Mouse (Mus musculus) heart, embryonic 14.5 days (tissue): ENCODE data around the gene Rere. TPM values are rescaled to one million over a fixed set of nuclear protein-coding genes. Genes with fewer than 3 reads are reported as not detected.

Experiments
- ATAC-seq: fragments of 200-750 bp; cut with Nextera tagmentation; 2 replicates; pipeline ENCODE4 v1.8.0; 2017; ENCODE audit warnings: low read depth, moderate TSS enrichment; ENCODE audit not compliant: insufficient number of reproducible peaks, insufficient read depth, low FRiP score
- H3K27ac ChIP-seq, 2 experiments: fragments of 200-500 bp in 1 of 2; fragments of 300-500 bp in 1 of 2; sonication (generic) in 1 of 2; replicated peaks in 1 of 2; 2 replicates each; pipeline ENCODE4 v1.5.1; 2012 to 2014; ENCODE audit warnings: low read depth in 2 of 2, low read length in 2 of 2, control low read depth in 1 of 2, mild to moderate bottlenecking in 1 of 2, mixed read lengths in 1 of 2; ENCODE audit not compliant: control insufficient read depth in 1 of 2, insufficient read depth in 1 of 2
- H3K27me3 ChIP-seq: fragments of 300-500 bp; sonication (generic); 2 replicates; pipeline ENCODE4 v1.6.1; 2014; ENCODE audit warnings: mild to moderate bottlenecking, low read length, control low read depth; ENCODE audit not compliant: control insufficient read depth, insufficient read depth
- H3K36me3 ChIP-seq: fragments of 300-500 bp; sonication (generic); 2 replicates; pipeline ENCODE4 v1.6.1; 2014; ENCODE audit warnings: mild to moderate bottlenecking, control low read depth, low read length, mixed read lengths; ENCODE audit not compliant: control insufficient read depth, insufficient read depth
- H3K4me1 ChIP-seq, 2 experiments: fragments of 200-500 bp in 1 of 2; fragments of 300-500 bp in 1 of 2; sonication (generic) in 1 of 2; 2 replicates each; pipeline ENCODE4 v1.6.1; 2012 to 2014; ENCODE audit warnings: low read length in 2 of 2, control low read depth in 1 of 2, mixed read lengths in 1 of 2; ENCODE audit not compliant: control insufficient read depth in 2 of 2, insufficient read depth in 2 of 2
- H3K4me2 ChIP-seq: fragments of 300-500 bp; sonication (generic); 2 replicates; pipeline ENCODE4 v1.6.1; 2014; ENCODE audit warnings: mild to moderate bottlenecking, low read length
- H3K4me3 ChIP-seq, 2 experiments: fragments of 200-500 bp in 1 of 2; fragments of 300-500 bp in 1 of 2; sonication (generic) in 1 of 2; 2 replicates each; pipeline ENCODE4 v1.5.1; 2012 to 2014; ENCODE audit warnings: low read length in 2 of 2, mild to moderate bottlenecking in 2 of 2, control low read depth in 1 of 2, low read depth in 1 of 2, moderate library complexity in 1 of 2; ENCODE audit not compliant: control insufficient read depth in 1 of 2, insufficient read depth in 1 of 2
- H3K9ac ChIP-seq: fragments of 300-500 bp; sonication (generic); 2 replicates; pipeline ENCODE4 v1.6.1; 2014; ENCODE audit warnings: mild to moderate bottlenecking, low read length
- H3K9me3 ChIP-seq: fragments of 300-500 bp; sonication (generic); 2 replicates; pipeline ENCODE4 v1.6.1; 2016; ENCODE audit warnings: low read length, control low read depth; ENCODE audit not compliant: control insufficient read depth
- WGBS: fragments of 180-500 bp; shearing (Covaris S2); extraction: QIAGEN DNeasy Blood & Tissue Kit; methylation state at CpG from one replicate; pipeline ENCODE4 v1.1.7; 2014; 5-methylcytosine and 5-hydroxymethylcytosine counted together
- polyA plus RNA-seq: library from polyadenylated mRNA; unstranded; fragments of >200 nt; fragmentation: Nextera tagmentation; extraction: Ambion mirVana; gene quantifications from 2 replicates; pipeline ENCODE4 v1.2.1, GENCODE M21; 2014

Rere gene
- polyA plus RNA-seq, 1 experiment from 2014 or later, result 28.5 TPM

GRCm38 (mm10) chr4:150578021-150578420 is 296.6 kb downstream of the Rere start:
- 93% methylated on average over 3 of the region's 3 CpGs for WGBS
- H3K4me1 ChIP-seq, result peaks cover 18 to 41% of the 10 kb centered on the region in 2 experiments

GRCm38 (mm10) chr4:150581931-150582723 is 300.7 kb downstream of the Rere start:
- no peaks in the 10 kb centered on the region for H3K36me3 ChIP-seq
- 0 out of 2 replicates have a peak overlapping the region, but pooled peaks have one; percentile 21 for H3K9ac ChIP-seq
- WGBS, result 51% methylated on average over 10 of the region's 10 CpGs
- peaks cover 17 to 47% of the 10 kb centered on the region in 2 experiments for H3K4me1 ChIP-seq
- H3K27ac ChIP-seq, result peak overlapping the region; percentile 4 to 76
- no peak for ATAC-seq
- H3K4me2 ChIP-seq, result no peak overlapping the region
- no peaks in the 10 kb centered on the region for H3K9me3 ChIP-seq
- no peak overlapping the region for H3K4me3 ChIP-seq
- H3K27me3 ChIP-seq, result no peaks in the 10 kb centered on the region

More at GRCm38 (mm10) chr4:150578021-150578420, 296.6 kb downstream of the Rere start:
- peaks cover 2% of the 10 kb centered on the region; the same call in 1 of the 2 replicates for H3K36me3 ChIP-seq
- no peaks in the 10 kb centered on the region for H3K27me3 ChIP-seq
- H3K27ac ChIP-seq, result no peak overlapping the region
- no peak for ATAC-seq
- H3K9me3 ChIP-seq, result no peaks in the 10 kb centered on the region
- no peak overlapping the region for H3K4me2 ChIP-seq
- H3K9ac ChIP-seq, result no peak overlapping the region
- H3K4me3 ChIP-seq, result no peak overlapping the region

DNA sequence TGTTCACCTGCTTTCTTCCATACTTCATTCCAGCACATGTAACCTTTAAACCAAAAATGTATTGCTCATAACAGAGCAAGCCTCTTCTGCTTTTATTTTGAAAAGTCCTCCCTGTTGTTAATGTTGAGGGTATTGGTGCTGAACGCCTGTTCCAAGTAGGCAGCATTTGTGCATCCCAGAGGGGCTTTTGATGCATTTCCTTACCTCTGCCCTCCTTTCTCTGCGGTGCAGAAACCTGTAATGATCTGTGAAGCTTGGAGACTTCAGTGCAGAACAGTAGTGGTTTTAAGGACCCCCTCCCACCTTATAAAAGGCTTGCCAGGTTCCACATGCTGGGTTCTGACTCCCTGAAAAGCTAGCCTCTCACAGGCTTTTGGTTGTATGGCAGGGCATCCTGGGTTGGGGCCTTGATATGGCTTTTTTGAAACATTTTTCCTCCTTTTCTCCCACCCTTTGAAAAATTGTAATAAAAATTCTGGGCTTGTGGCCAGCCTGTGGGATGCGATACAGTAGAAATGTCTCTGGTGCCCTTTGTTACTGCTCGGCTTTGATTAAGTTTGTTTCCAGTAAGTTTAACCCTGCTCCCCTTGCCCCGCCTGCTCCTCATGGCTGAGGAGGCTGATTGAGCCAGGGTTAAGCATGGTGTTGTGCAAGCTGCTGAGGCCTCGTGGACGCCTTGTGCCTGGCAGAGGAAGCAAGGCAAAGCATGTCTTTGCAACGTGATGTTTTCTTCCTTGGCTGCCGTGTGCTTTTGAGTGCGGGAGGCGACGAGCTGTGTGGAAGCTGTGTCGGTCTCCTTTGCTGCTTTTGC is 301.7 kb downstream of the Rere start:
- Histone ChIP-seq H3K9ac (peak overlapping the region; percentile 45), H3K27me3 (no peaks in the 10 kb centered on the region), H3K4me2 (peak overlapping the region; percentile 36), H3K4me1 (peaks cover 17 to 49% of the 10 kb centered on the region in 2 experiments), H3K9me3 (no peaks in the 10 kb centered on the region), H3K4me3 (no peak overlapping the region), H3K27ac (peak overlapping the region; percentile 41 to 65), H3K36me3 (no peaks in the 10 kb centered on the region)
- ATAC-seq, result peak; percentile 47; the same call in 1 of the 2 replicates
- WGBS, result 18% methylated on average over 13 of the region's 13 CpGs

- Histone ChIP-seq H3K4me3 (no peak overlapping the region), H3K9ac (peak overlapping the region; percentile 45), H3K36me3 (no peaks in the 10 kb centered on the region), H3K4me1 (peaks cover 17 to 49% of the 10 kb centered on the region in 2 experiments), H3K27me3 (no peaks in the 10 kb centered on the region), H3K4me2 (peak overlapping the region; percentile 36), H3K27ac (peak overlapping the region; percentile 41 to 65), H3K9me3 (no peaks in the 10 kb centered on the region)
- no peak for ATAC-seq
- WGBS, result 56% methylated on average over 3 of the region's 3 CpGs
These were observed 302.3 kb downstream of the Rere start for GRCm38 (mm10) chr4:150583777-150584135.

DNA sequence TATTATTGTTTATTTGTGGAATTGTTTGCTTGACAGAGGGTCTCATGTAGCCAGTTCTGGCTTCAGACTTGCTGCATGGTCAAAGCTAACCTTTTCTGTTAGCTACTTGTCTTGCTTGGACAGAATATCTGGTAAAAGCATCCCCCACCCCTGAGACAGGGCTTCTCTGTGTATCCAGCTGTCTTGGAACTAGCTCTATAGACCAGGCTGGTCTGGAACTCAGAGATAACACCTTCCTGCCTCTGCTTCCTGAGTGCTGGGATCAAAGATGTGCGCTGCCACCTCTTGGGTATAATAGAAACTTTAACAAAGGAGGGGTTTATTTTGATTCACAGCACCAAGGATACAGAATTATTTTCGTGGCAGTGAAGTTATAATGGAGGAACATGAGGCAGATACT is 304.4 kb downstream of the Rere start:
- H3K4me3 ChIP-seq, result no peak overlapping the region
- no peak overlapping the region for H3K4me2 ChIP-seq
- H3K27me3 ChIP-seq, result no peaks in the 10 kb centered on the region
- WGBS, result 75% methylated on average over 2 of the region's 2 CpGs
- H3K27ac ChIP-seq, result no peak overlapping the region
- no peaks in the 10 kb centered on the region for H3K9me3 ChIP-seq
- peaks cover 17 to 54% of the 10 kb centered on the region in 2 experiments for H3K4me1 ChIP-seq
- no peaks in the 10 kb centered on the region for H3K36me3 ChIP-seq
- ATAC-seq, result no peak
- no peak overlapping the region for H3K9ac ChIP-seq

- H3K4me3 ChIP-seq, result no peak overlapping the region
- H3K4me2 ChIP-seq, result no peak overlapping the region
- no peak overlapping the region for H3K9ac ChIP-seq
- no peaks in the 10 kb centered on the region for H3K9me3 ChIP-seq
- no peaks in the 10 kb centered on the region for H3K27me3 ChIP-seq
- ATAC-seq, result no peak
- no peaks in the 10 kb centered on the region for H3K36me3 ChIP-seq
- H3K27ac ChIP-seq, result no peak overlapping the region
- H3K4me1 ChIP-seq, result peaks cover 17 to 59% of the 10 kb centered on the region in 2 experiments
- WGBS, result 83% methylated on average over 5 of the region's 5 CpGs
These were observed 304.8 kb downstream of the Rere start for GRCm38 (mm10) chr4:150586275-150586674.

DNA sequence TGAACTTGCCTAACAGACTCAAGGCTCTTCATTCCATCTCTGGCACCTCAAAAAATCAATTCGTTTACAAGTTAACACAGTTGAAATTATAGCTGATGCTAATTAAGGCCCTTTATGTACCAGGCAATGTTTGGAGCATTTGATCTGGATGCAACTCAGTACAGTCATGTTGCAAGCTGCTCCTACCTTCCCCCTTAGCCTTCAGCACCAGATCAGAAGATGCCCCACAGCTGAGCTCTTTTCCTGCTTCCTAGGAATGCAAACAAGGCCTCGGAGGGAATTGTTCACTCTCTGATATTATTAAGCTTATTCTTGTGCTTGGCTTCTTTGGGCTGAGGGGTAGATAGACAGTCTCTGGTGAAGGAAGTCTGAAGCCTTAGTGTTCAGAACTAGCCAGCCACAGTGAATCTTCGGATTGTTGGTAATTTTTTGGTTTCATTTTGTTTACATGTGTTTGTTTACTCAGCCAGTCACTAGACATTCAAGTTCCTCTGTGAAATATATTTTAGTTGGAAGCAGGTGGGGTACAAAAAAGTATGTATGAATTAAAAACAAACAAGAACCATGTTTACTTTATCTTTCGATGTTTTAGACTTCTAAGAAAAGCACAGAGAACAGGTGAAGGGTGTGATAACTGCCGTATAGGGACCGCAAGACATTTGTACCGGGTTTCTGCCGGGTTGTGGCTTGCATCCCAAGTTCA is 306.3 kb downstream of the Rere start:
- no peaks in the 10 kb centered on the region for H3K27me3 ChIP-seq
- H3K9ac ChIP-seq, result no peak overlapping the region
- H3K27ac ChIP-seq, result no peak overlapping the region
- H3K9me3 ChIP-seq, result no peaks in the 10 kb centered on the region
- no peak for ATAC-seq
- H3K4me1 ChIP-seq, result peaks cover 18 to 62% of the 10 kb centered on the region in 2 experiments
- no peak overlapping the region for H3K4me3 ChIP-seq
- no peak overlapping the region for H3K4me2 ChIP-seq
- WGBS, result 79% methylated on average over 8 of the region's 8 CpGs
- no peaks in the 10 kb centered on the region for H3K36me3 ChIP-seq
